Mouse (Mus musculus) E14TG2a.4 (cell line): ENCODE measurements around the gene Tpte.

Experiments used
- CTCF ChIP-seq: conservative IDR thresholded peaks from 2 replicates; pipeline ENCODE4 v1.5.1; 2014; ENCODE audit warnings: low read length
- NANOG ChIP-seq: IDR thresholded peaks from 2 replicates; pipeline ENCODE4 v1.6.1; 2014; ENCODE audit warnings: borderline replicate concordance, low read length, mixed read lengths

GRCm38 (mm10) chr8:22380934-22381333 is 97.7 kb downstream of the Tpte start:
- TF ChIP-seq CTCF (no peak), NANOG (no peak)
